Mouse (Mus musculus) C2C12 (cell line): ENCODE data around the gene Nabp1.

Experiments
- CEBPB ChIP-seq: IDR thresholded peaks from one replicate; pipeline ENCODE4 v1.6.1; 2011; ENCODE audit warnings: low read depth, mild to moderate bottlenecking, control low read depth, moderate library complexity
- CTCF ChIP-seq: IDR thresholded peaks from one replicate; pipeline ENCODE4 v1.5.1; 2011; ENCODE audit not compliant: control insufficient read depth, insufficient read depth, insufficient read length
- FOSL1 ChIP-seq: IDR thresholded peaks from one replicate; pipeline ENCODE4 v1.8.0; 2011; ENCODE audit warnings: mild to moderate bottlenecking, low read length; ENCODE audit not compliant: poor library complexity, insufficient read depth, severe bottlenecking
- MAX ChIP-seq: IDR thresholded peaks from one replicate; pipeline ENCODE4 v1.6.1; 2011; ENCODE audit warnings: mild to moderate bottlenecking, control low read depth
- MYOD1 ChIP-seq: IDR thresholded peaks from one replicate; pipeline ENCODE4 v1.6.1; 2011; ENCODE audit warnings: low read depth; ENCODE audit not compliant: control insufficient read depth, insufficient read length
- MYOG ChIP-seq: IDR thresholded peaks from one replicate; pipeline ENCODE4 v1.6.1; 2011; ENCODE audit not compliant: control insufficient read depth, insufficient read length; ENCODE audit errors: extremely low read depth
- USF1 ChIP-seq: IDR thresholded peaks from one replicate; pipeline ENCODE4 v1.6.1; 2011; ENCODE audit warnings: low read depth, mild to moderate bottlenecking, control low read depth, moderate library complexity

DNA sequence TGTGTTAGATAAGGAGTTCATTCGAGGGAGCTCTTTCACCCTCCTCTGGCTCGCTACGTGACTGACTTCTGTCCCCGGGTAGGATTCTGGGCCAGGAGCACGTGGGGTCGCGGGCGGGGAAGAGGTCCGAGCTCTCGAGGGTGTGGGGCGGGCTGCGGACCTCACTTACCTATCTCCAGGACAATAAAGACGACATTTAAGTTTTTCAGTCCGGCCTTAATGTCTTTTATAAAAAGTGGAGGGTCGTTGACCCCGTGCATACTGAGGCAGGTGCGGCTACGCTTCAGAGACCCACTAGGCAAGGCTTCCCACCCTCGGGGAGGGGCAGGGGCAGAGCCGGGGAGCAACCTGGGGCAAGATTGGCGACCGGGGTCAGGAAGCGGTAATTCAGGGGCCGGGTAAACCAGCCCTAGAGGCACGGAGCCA is 556 bp downstream of the Nabp1 start:
- no peak for TF ChIP-seq CTCF
- TF ChIP-seq CEBPB: no peak
- TF ChIP-seq USF1: no peak
- no peak for TF ChIP-seq MYOD1
- TF ChIP-seq MYOG: no peak
- TF ChIP-seq MAX: no peak
- no peak for TF ChIP-seq FOSL1
